ENCODE assay signal across 8 mouse cellular contexts in genomic region chr1:39417817-39418216, GRCm38 (mm10). TPM values are rescaled to one million over a fixed set of nuclear protein-coding genes. Genes with fewer than 3 reads are reported as not detected.
DNase-seq lines count a peak whose midpoint lies in the region; ATAC-seq lines count a peak whose summit lies in the region.

No protein-coding gene starts in this region.

- no peak overlapping the region for H3K4me2 ChIP-seq in kidney, embryonic 14.5 days (replicated peaks; ENCODE audit: low read depth, low read length)
- H3K4me2 ChIP-seq in heart, embryonic 13.5 days: peak overlapping the region; percentile 12
- no peak overlapping the region for H3K4me2 ChIP-seq in midbrain, embryonic 11.5 days

- H3K36me3 ChIP-seq in kidney, embryonic 14.5 days (ENCODE audit: control insufficient read depth, insufficient read depth, low read length): no peaks in the 10 kb centered on the region
- H3K36me3 ChIP-seq in heart, embryonic 13.5 days: 0 out of 2 replicates have a peak, but pooled peaks cover 3% of the 10 kb centered on the region
- no peaks in the 10 kb centered on the region for H3K36me3 ChIP-seq in midbrain, embryonic 11.5 days (ENCODE audit: control insufficient read depth, insufficient read depth, low read length)

- H3K27me3 ChIP-seq in kidney, embryonic 14.5 days (ENCODE audit: control insufficient read depth, insufficient read depth, low read length): no peaks in the 10 kb centered on the region
- H3K27me3 ChIP-seq in heart, embryonic 13.5 days (replicated peaks): no peaks in the 10 kb centered on the region
- no peaks in the 10 kb centered on the region for H3K27me3 ChIP-seq in midbrain, embryonic 11.5 days (ENCODE audit: control insufficient read depth, insufficient read depth, low read length)

- H3K9me3 ChIP-seq in kidney, embryonic 14.5 days (ENCODE audit: control insufficient read depth, low read length): no peaks in the 10 kb centered on the region
- H3K9me3 ChIP-seq in heart, embryonic 13.5 days: peaks cover 4% of the 10 kb centered on the region; the same call in 1 of the 2 replicates
- no peaks in the 10 kb centered on the region; the same call in 1 of the 2 replicates for H3K9me3 ChIP-seq in midbrain, embryonic 11.5 days (ENCODE audit: control insufficient read depth, low read length)

- no peaks in the 10 kb centered on the region for H3K4me1 ChIP-seq in kidney, embryonic 14.5 days (ENCODE audit: control insufficient read depth, insufficient read depth, low read length)
- peaks cover 24% of the 10 kb centered on the region for H3K4me1 ChIP-seq in heart, embryonic 13.5 days
- no peaks in the 10 kb centered on the region for H3K4me1 ChIP-seq in midbrain, embryonic 11.5 days (ENCODE audit: control insufficient read depth, insufficient read depth, low read length)

- no peak overlapping the region for H3K9ac ChIP-seq in kidney, embryonic 14.5 days (ENCODE audit: low read depth, low read length)
- H3K9ac ChIP-seq in heart, embryonic 13.5 days: peak overlapping the region; percentile 2; the same call in 1 of the 2 replicates
- no peak overlapping the region for H3K9ac ChIP-seq in midbrain, embryonic 11.5 days (ENCODE audit: low read length)

- no peak overlapping the region for H3K27ac ChIP-seq in kidney, embryonic 14.5 days (ENCODE audit: low read depth, low read length)
- peak overlapping the region; percentile 73 for H3K27ac ChIP-seq in heart, embryonic 13.5 days (replicated peaks)
- H3K27ac ChIP-seq in midbrain, embryonic 11.5 days (ENCODE audit: low read depth, low read length): no peak overlapping the region

- 47% methylated on average over 12 of the region's 12 CpGs for WGBS in kidney, embryonic 14.5 days
- WGBS in heart, embryonic 13.5 days: 15% methylated on average over 12 of the region's 12 CpGs
- 55% methylated on average over 12 of the region's 12 CpGs for WGBS in midbrain, embryonic 11.5 days

- peak; percentile 16 for DNase-seq in kidney, adult 11 months
- peak; percentile 86 for DNase-seq in adrenal gland, postnatal 14 days
- DNase-seq in kidney, postnatal 36 days: peak; percentile 41 to 64
- peak; percentile 79 for DNase-seq in midbrain, embryonic 11.5 days (ENCODE audit: low spot score, missing footprints)
- DNase-seq in frontal cortex, postnatal 36 days (ENCODE audit: low spot score in 2 of 2): no peak
- DNase-seq in layer of hippocampus, adult 9-10 months (ENCODE audit: low spot score): no peak

- H3K4me3 ChIP-seq in kidney, embryonic 14.5 days (ENCODE audit: low read length): no peak overlapping the region
- H3K4me3 ChIP-seq in heart, embryonic 13.5 days: no peak overlapping the region
- no peak overlapping the region for H3K4me3 ChIP-seq in midbrain, embryonic 11.5 days (ENCODE audit: low read depth, low read length)

- no peak for ATAC-seq in kidney, embryonic 14.5 days (ENCODE audit: low FRiP score, low TSS enrichment)
- ATAC-seq in heart, embryonic 13.5 days (ENCODE audit: extremely low read depth, insufficient number of reproducible peaks, low FRiP score, low TSS enrichment): no peak; the same call in 1 of the 2 replicates
- ATAC-seq in midbrain, embryonic 11.5 days (ENCODE audit: low FRiP score): no peak

RNA-seq across cellular contexts. Expression of gene Rpl31, which starts 50.2 kb away (rescaled TPM):
- 756 and 1,061 TPM in 2 replicates for polyA plus RNA-seq in kidney, embryonic 14.5 days (2014; fragmentation: Nextera tagmentation; extraction: Ambion mirVana)
- total RNA-seq in adrenal gland, postnatal 14 days (2021): 875 and 1,080 TPM in 2 replicates
- 358 and 371 TPM in 2 replicates for polyA plus RNA-seq in heart, embryonic 13.5 days (2015; fragmentation: Nextera tagmentation; extraction: Ambion mirVana)
- polyA plus RNA-seq in midbrain, embryonic 11.5 days (2014; fragmentation: Nextera tagmentation; extraction: Ambion mirVana): 430 and 474 TPM in 2 replicates

Comparison
In these comparisons a context has a peak if more than half of its experiments do, and no peak if none do; other contexts are left out.
1. DNase-seq: peak in kidney, adult 11 months (single experiment), adrenal gland, postnatal 14 days (single experiment), kidney, postnatal 36 days (2 of 2) and midbrain, embryonic 11.5 days (single experiment); none in frontal cortex, postnatal 36 days (0 of 2) and layer of hippocampus, adult 9-10 months (single experiment).